8 mouse cellular contexts compared by ENCODE assay signal in genomic region chr3:96333396-96334174, GRCm38 (mm10). TPM values are rescaled to one million over a fixed set of nuclear protein-coding genes. Genes with fewer than 3 reads are reported as not detected.
DNase-seq lines count a peak whose midpoint lies in the region; ATAC-seq and TF ChIP-seq lines count a peak whose summit lies in the region.

No protein-coding gene starts in this region.

- H3K27me3 ChIP-seq in E14TG2a.4 (ENCODE audit: insufficient read depth, low read length), result peaks cover 18% of the 10 kb centered on the region
- H3K27me3 ChIP-seq in forebrain, postnatal 0 days (ENCODE audit: insufficient read depth, low read length), result peaks cover 93% of the 10 kb centered on the region
- peaks cover 95% of the 10 kb centered on the region for H3K27me3 ChIP-seq in liver, embryonic 12.5 days (replicated peaks)

- no peak for ATAC-seq in forebrain, postnatal 0 days
- no peak for ATAC-seq in liver, embryonic 12.5 days

- H3K9me3 ChIP-seq in E14TG2a.4 (ENCODE audit: low read length), result peaks cover 14% of the 10 kb centered on the region; the same call in 1 of the 2 replicates
- no peaks in the 10 kb centered on the region for H3K9me3 ChIP-seq in forebrain, postnatal 0 days (ENCODE audit: low read length)
- no peaks in the 10 kb centered on the region for H3K9me3 ChIP-seq in liver, embryonic 12.5 days (replicated peaks)

- H3K4me3 ChIP-seq in E14TG2a.4 (replicated peaks; ENCODE audit: low read length), result peak overlapping the region; percentile 63
- no peak overlapping the region for H3K4me3 ChIP-seq in forebrain, postnatal 0 days (ENCODE audit: low read depth, low read length)
- H3K4me3 ChIP-seq in liver, embryonic 12.5 days, result peak overlapping the region; percentile 54

- no peak overlapping the region for H3K27ac ChIP-seq in forebrain, postnatal 0 days (ENCODE audit: low read depth, low read length)
- H3K27ac ChIP-seq in liver, embryonic 12.5 days, result no peak overlapping the region

- H3K4me2 ChIP-seq in forebrain, postnatal 0 days (ENCODE audit: low read depth), result no peak overlapping the region
- H3K4me2 ChIP-seq in liver, embryonic 12.5 days, result peak overlapping the region; percentile 84

- no peaks in the 10 kb centered on the region for H3K36me3 ChIP-seq in E14TG2a.4 (ENCODE audit: insufficient read depth, low read length)
- no peaks in the 10 kb centered on the region for H3K36me3 ChIP-seq in forebrain, postnatal 0 days (ENCODE audit: insufficient read depth)
- no peaks in the 10 kb centered on the region for H3K36me3 ChIP-seq in liver, embryonic 12.5 days

- peaks cover 94% of the 10 kb centered on the region for H3K4me1 ChIP-seq in E14TG2a.4 (replicated peaks; ENCODE audit: low read depth, low read length)
- no peaks in the 10 kb centered on the region for H3K4me1 ChIP-seq in forebrain, postnatal 0 days (ENCODE audit: insufficient read depth)
- peaks cover 43% of the 10 kb centered on the region for H3K4me1 ChIP-seq in liver, embryonic 12.5 days

- H3K9ac ChIP-seq in forebrain, postnatal 0 days, result no peak overlapping the region
- peak overlapping the region; percentile 56 for H3K9ac ChIP-seq in liver, embryonic 12.5 days

- WGBS in forebrain, postnatal 0 days, result 3% methylated on average over 25 of the region's 25 CpGs
- 2% methylated on average over 25 of the region's 25 CpGs for WGBS in liver, embryonic 12.5 days (ENCODE audit: insufficient replicate concordance)

- no peak for TF ChIP-seq CTCF in E14TG2a.4 (conservative IDR thresholded peaks at IDR 0.05; ENCODE audit: low read length)
- no peak for TF ChIP-seq CTCF in forebrain, postnatal 0 days (IDR thresholded peaks at IDR 0.05; ENCODE audit: low read depth)

- DNase-seq in heart, adult 18-20 months, result peak; percentile 14 to 51
- DNase-seq in heart, postnatal 4 days, result no peak
- DNase-seq in forebrain, postnatal 0 days, result peak; percentile 37
- no peak for DNase-seq in urinary bladder, postnatal 14 days (ENCODE audit: low spot score)
- DNase-seq in ovary, postnatal 36 days (ENCODE audit: low spot score), result no peak
- DNase-seq in cerebellum, adult 9-10 months, result no peak

RNA-seq across cellular contexts. Expression of gene Fcgr1, which starts 39.8 kb away (rescaled TPM):
- 1 to 10 TPM in 1 of 2 experiments, under 1 TPM in 1; 0.39 to 1.1 TPM for total RNA-seq in heart, adult 18-20 months (2021)
- under 1 TPM; 0.57 to 0.70 TPM for total RNA-seq in heart, postnatal 4 days (2021)
- total RNA-seq in forebrain, postnatal 0 days (2014; rRNA removed), result 1.7 and 5.7 TPM in 2 replicates
- polyA plus RNA-seq in forebrain, postnatal 0 days (2015; fragmentation: Nextera tagmentation; extraction: Ambion mirVana), result 1.5 and 2.4 TPM in 2 replicates
- polyA plus RNA-seq in liver, embryonic 12.5 days (2016; fragmentation: Nextera tagmentation; extraction: Ambion mirVana), result 2.4 and 2.7 TPM in 2 replicates

Comparison
In these comparisons a context has a peak if more than half of its experiments do, and no peak if none do; other contexts are left out.
1. DNase-seq: peak in heart, adult 18-20 months (2 of 2) and forebrain, postnatal 0 days (single experiment); none in heart, postnatal 4 days (single experiment), urinary bladder, postnatal 14 days (single experiment), ovary, postnatal 36 days (single experiment) and cerebellum, adult 9-10 months (single experiment).